Mouse (Mus musculus): Measurements from ENCODE around the gene Miga1.

- TF ChIP-seq CTCF (IDR thresholded peaks at IDR 0.05; ENCODE audit: borderline replicate concordance, insufficient read depth, low read length): no peak
- TF ChIP-seq POLR2A (IDR thresholded peaks at IDR 0.05; ENCODE audit: low read depth, low read length): no peak
Measured at GRCm38 (mm10) chr3:152309250-152309645, 31.0 kb downstream of the Miga1 start.

All from embryonic fibroblast, embryonic 13.5 days (primary cell).